Mouse (Mus musculus) kidney, postnatal 4 days (tissue): ENCODE data around the gene Npw.

ENCODE experiments used
- DNase-seq, 2 experiments: peaks; one replicate each; pipeline ENCODE4 v3.0.0; 2021; ENCODE audit warnings: mixed read lengths in 2 of 2

Npw gene

GRCm38 (mm10) chr17:24658017-24658758 is at the start of gene Npw:
Npw (minus strand) TSS chr17:24658457.
- DNase-seq: peak; percentile 48 to 60

- no peak for DNase-seq
Measured at GRCm38 (mm10) chr17:24707801-24708425, 49.7 kb upstream of the Npw start.

- DNase-seq: peak; percentile 97 to 98
Measured at GRCm38 (mm10) chr17:24706982-24707800, 48.9 kb upstream of the Npw start, which contains the start of gene Tbl3. Tbl3 (minus strand) TSS chr17:24707660.

GRCm38 (mm10) chr17:24705821-24706220 is 47.6 kb upstream of the Npw start:
- no peak for DNase-seq

- DNase-seq: no peak
Measured at GRCm38 (mm10) chr17:24701251-24701650, 43.0 kb upstream of the Npw start.

- DNase-seq: no peak
Measured at GRCm38 (mm10) chr17:24699473-24699872, 41.2 kb upstream of the Npw start.

- DNase-seq: no peak
Measured at GRCm38 (mm10) chr17:24698715-24699114, 40.5 kb upstream of the Npw start.

- peak in 1 of 2 experiments; percentile 64 for DNase-seq
Measured at GRCm38 (mm10) chr17:24697985-24698384, 39.7 kb upstream of the Npw start.

GRCm38 (mm10) chr17:24696011-24696697 is 37.9 kb upstream of the Npw start, which contains the start of the genes Gfer and Noxo1:
Gfer (minus strand) TSS chr17:24696156.
Noxo1 (plus strand) TSS chr17:24696234.
- peak; percentile 91 to 94 for DNase-seq

GRCm38 (mm10) chr17:24695326-24696010 is 37.2 kb upstream of the Npw start:
- DNase-seq: peak in 1 of 2 experiments; percentile 25

- DNase-seq: no peak
Measured at GRCm38 (mm10) chr17:24692385-24692784, 34.1 kb upstream of the Npw start.

- peak in 1 of 2 experiments; percentile 34 for DNase-seq
Measured at GRCm38 (mm10) chr17:24689251-24690081, 31.2 kb upstream of the Npw start, which contains the start of gene Syngr3. Syngr3 (minus strand) TSS chr17:24689955.

GRCm38 (mm10) chr17:24687599-24687998 is 29.3 kb upstream of the Npw start:
- DNase-seq: no peak

GRCm38 (mm10) chr17:24687146-24687595 is 28.9 kb upstream of the Npw start:
- DNase-seq: peak; percentile 73 to 79

- peak; percentile 62 to 75 for DNase-seq
Measured at GRCm38 (mm10) chr17:24686514-24686913, 28.3 kb upstream of the Npw start.

- DNase-seq: no peak
Measured at GRCm38 (mm10) chr17:24677500-24678080, 19.3 kb upstream of the Npw start.

GRCm38 (mm10) chr17:24676877-24677276 is 18.6 kb upstream of the Npw start:
- no peak for DNase-seq

- DNase-seq: peak; percentile 82 to 86
Measured at GRCm38 (mm10) chr17:24676187-24676586, 17.9 kb upstream of the Npw start.

GRCm38 (mm10) chr17:24674277-24674676 is 16.0 kb upstream of the Npw start:
- DNase-seq: no peak

GRCm38 (mm10) chr17:24672141-24672540 is 13.9 kb upstream of the Npw start:
- peak; percentile 55 to 72 for DNase-seq
